Mouse (Mus musculus) stomach, embryonic 14.5 days (tissue): Measurements from ENCODE around the gene Mast4. TPM values are rescaled to one million over a fixed set of nuclear protein-coding genes. Genes with fewer than 3 reads are reported as not detected.
A peak's percentile ranks its signal among the peaks of the same experiment; 100 is the strongest.

Source experiments
- ATAC-seq: fragments of 200-750 bp; cut with Nextera tagmentation; 2 replicates; pipeline ENCODE4 v1.8.0; 2017; ENCODE audit warnings: low read depth, moderate TSS enrichment; ENCODE audit not compliant: insufficient number of reproducible peaks, insufficient read depth, low FRiP score
- H3K27ac ChIP-seq: fragments of 300-500 bp; sonication (generic); 2 replicates; pipeline ENCODE4 v1.5.1; 2014; ENCODE audit warnings: mild to moderate bottlenecking, low read length, moderate library complexity, mixed read lengths
- H3K27me3 ChIP-seq: fragments of 300-500 bp; sonication (generic); 2 replicates; pipeline ENCODE4 v1.6.1; 2014; ENCODE audit warnings: low read length, control low read depth, mixed read lengths; ENCODE audit not compliant: control insufficient read depth, insufficient read depth
- H3K36me3 ChIP-seq: fragments of 300-500 bp; sonication (generic); 2 replicates; pipeline ENCODE4 v1.6.1; 2014; ENCODE audit warnings: mild to moderate bottlenecking, control low read depth, low read length, moderate library complexity, mixed read lengths; ENCODE audit not compliant: control insufficient read depth, insufficient read depth
- H3K4me1 ChIP-seq: fragments of 300-500 bp; sonication (generic); 2 replicates; pipeline ENCODE4 v1.6.1; 2014; ENCODE audit warnings: low read length, control low read depth, mixed read lengths; ENCODE audit not compliant: control insufficient read depth, insufficient read depth
- H3K4me2 ChIP-seq: fragments of 300-500 bp; sonication (generic); replicated peaks from 2 replicates; pipeline ENCODE4 v1.6.1; 2014; ENCODE audit warnings: low read depth, low read length, control low read depth
- H3K4me3 ChIP-seq: fragments of 300-500 bp; sonication (generic); 2 replicates; pipeline ENCODE4 v1.5.1; 2014; ENCODE audit warnings: low read depth, low read length, control low read depth
- H3K9ac ChIP-seq: fragments of 300-500 bp; sonication (generic); replicated peaks from 2 replicates; pipeline ENCODE4 v1.6.1; 2014; ENCODE audit warnings: low read depth, mild to moderate bottlenecking, control low read depth, low read length, moderate library complexity, mixed read lengths
- H3K9me3 ChIP-seq: fragments of 300-500 bp; sonication (generic); 2 replicates; pipeline ENCODE4 v1.6.1; 2016; ENCODE audit warnings: low read depth, low read length, control low read depth; ENCODE audit not compliant: control insufficient read depth
- WGBS: fragments of 180-500 bp; shearing (Covaris S2); extraction: QIAGEN DNeasy Blood & Tissue Kit; methylation state at CpG from one replicate; pipeline ENCODE4 v1.1.7; 2014; 5-methylcytosine and 5-hydroxymethylcytosine counted together
- polyA plus RNA-seq: library from polyadenylated mRNA; unstranded; fragments of >200 nt; fragmentation: Nextera tagmentation; extraction: Ambion mirVana; gene quantifications from 2 replicates; pipeline ENCODE4 v1.2.1, GENCODE M21; 2014

Mast4 gene
- polyA plus RNA-seq, 1 experiment from 2014 or later, result 48.0 TPM

DNA sequence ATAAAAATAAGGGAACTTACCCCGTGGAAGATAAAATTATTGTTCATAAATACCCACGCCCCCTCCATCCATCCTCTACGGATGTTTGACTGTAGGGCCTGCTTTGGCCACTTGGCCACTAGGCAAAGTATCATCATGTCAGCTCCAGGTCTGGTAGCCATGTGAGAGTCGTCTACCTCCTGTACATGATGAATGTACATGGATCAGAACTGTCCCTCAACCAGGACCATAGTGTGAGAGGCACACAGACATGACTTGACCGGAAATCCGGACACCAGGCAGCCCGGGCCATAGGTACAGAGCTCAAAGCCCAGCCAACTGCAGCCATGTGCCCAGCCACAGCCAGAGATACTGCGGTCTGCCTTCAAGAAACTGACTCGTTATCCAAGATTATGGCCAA lies 210.6 kb downstream of the Mast4 start:
- H3K9ac ChIP-seq, result no peak overlapping the region
- H3K27ac ChIP-seq, result no peak overlapping the region
- WGBS, result 88% methylated on average over 9 of the region's 9 CpGs
- no peak overlapping the region for H3K4me2 ChIP-seq
- no peak for ATAC-seq
- H3K4me3 ChIP-seq, result no peak overlapping the region
- H3K9me3 ChIP-seq, result no peaks in the 10 kb centered on the region
- no peaks in the 10 kb centered on the region for H3K36me3 ChIP-seq
- no peaks in the 10 kb centered on the region for H3K27me3 ChIP-seq
- peaks cover 3% of the 10 kb centered on the region; the same call in 1 of the 2 replicates for H3K4me1 ChIP-seq

GRCm38 (mm10) chr13:103121796-103122792 lies 212.2 kb downstream of the Mast4 start:
- ATAC-seq, result no peak
- H3K4me1 ChIP-seq, result peaks cover 3% of the 10 kb centered on the region; the same call in 1 of the 2 replicates
- H3K9me3 ChIP-seq, result no peaks in the 10 kb centered on the region
- H3K27ac ChIP-seq, result no peak overlapping the region
- H3K27me3 ChIP-seq, result no peaks in the 10 kb centered on the region
- H3K4me3 ChIP-seq, result no peak overlapping the region
- no peak overlapping the region for H3K9ac ChIP-seq
- no peaks in the 10 kb centered on the region for H3K36me3 ChIP-seq
- no peak overlapping the region for H3K4me2 ChIP-seq
- WGBS, result 38% methylated on average over 22 of the region's 22 CpGs

GRCm38 (mm10) chr13:103120669-103121131 lies 213.6 kb downstream of the Mast4 start:
- no peak overlapping the region for H3K4me2 ChIP-seq
- ATAC-seq, result peak; percentile 67; the same call in 1 of the 2 replicates
- no peaks in the 10 kb centered on the region for H3K36me3 ChIP-seq
- no peak overlapping the region for H3K9ac ChIP-seq
- peaks cover 3% of the 10 kb centered on the region; the same call in 1 of the 2 replicates for H3K4me1 ChIP-seq
- H3K27me3 ChIP-seq, result no peaks in the 10 kb centered on the region
- H3K9me3 ChIP-seq, result no peaks in the 10 kb centered on the region
- no peak overlapping the region for H3K4me3 ChIP-seq
- WGBS, result 26% methylated on average over 7 of the region's 7 CpGs
- no peak overlapping the region for H3K27ac ChIP-seq

DNA sequence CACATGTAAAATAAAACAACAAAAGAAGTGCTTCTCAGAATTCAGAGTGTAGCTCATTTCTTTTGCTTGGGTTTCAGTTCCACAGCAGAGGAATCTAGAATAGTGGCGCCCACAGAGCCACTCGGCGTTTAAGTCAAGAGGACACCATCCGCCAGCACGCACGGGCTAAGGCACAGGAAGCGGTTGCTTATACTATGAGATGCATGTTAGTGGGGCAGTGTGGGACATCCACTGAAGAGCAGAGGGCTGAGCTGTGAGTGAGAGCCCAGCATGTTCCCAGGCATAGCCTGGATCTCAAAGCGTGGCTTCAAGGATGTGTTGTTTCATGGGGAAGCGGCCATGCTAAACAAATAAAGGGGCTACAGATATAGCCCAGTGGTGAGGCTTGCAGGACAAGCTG lies 214.6 kb downstream of the Mast4 start:
- Histone ChIP-seq H3K4me2 (no peak overlapping the region), H3K27ac (no peak overlapping the region), H3K4me3 (no peak overlapping the region), H3K4me1 (peaks cover 3% of the 10 kb centered on the region; the same call in 1 of the 2 replicates), H3K27me3 (no peaks in the 10 kb centered on the region), H3K9ac (no peak overlapping the region), H3K36me3 (no peaks in the 10 kb centered on the region), H3K9me3 (no peaks in the 10 kb centered on the region)
- no peak for ATAC-seq
- 86% methylated on average over 9 of the region's 9 CpGs for WGBS

DNA sequence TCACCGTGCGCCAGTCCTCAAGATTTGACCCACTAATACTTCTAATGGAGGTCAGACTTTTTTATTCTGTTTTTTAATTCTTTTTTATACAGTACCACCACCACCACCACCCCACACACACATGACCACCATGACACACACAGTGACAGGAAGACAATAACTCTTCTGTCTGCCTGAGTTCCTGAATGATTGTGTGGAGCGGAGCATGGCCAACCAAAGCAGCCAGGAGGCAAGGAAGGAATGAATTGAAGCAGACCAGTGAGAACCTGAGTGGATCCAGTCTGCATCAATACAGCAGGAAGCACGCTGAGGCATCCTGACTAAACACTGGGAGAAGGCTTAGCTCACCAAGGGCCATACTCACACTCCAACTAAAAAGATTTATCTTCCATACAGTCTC lies 219.2 kb downstream of the Mast4 start:
- Histone ChIP-seq H3K27me3 (no peaks in the 10 kb centered on the region), H3K9me3 (no peaks in the 10 kb centered on the region), H3K4me3 (no peak overlapping the region), H3K4me1 (peaks cover 19% of the 10 kb centered on the region), H3K27ac (no peak overlapping the region), H3K9ac (no peak overlapping the region), H3K36me3 (no peaks in the 10 kb centered on the region), H3K4me2 (no peak overlapping the region)
- 88% methylated on average over 4 of the region's 4 CpGs for WGBS
- ATAC-seq, result no peak

GRCm38 (mm10) chr13:103114274-103114673 lies 220.0 kb downstream of the Mast4 start:
- Histone ChIP-seq H3K27me3 (no peaks in the 10 kb centered on the region), H3K27ac (no peak overlapping the region; the same call in 1 of the 2 replicates), H3K36me3 (no peaks in the 10 kb centered on the region), H3K9me3 (no peaks in the 10 kb centered on the region), H3K4me2 (no peak overlapping the region), H3K4me3 (no peak overlapping the region), H3K9ac (no peak overlapping the region), H3K4me1 (peaks cover 19% of the 10 kb centered on the region)
- no peak for ATAC-seq
- WGBS, result 32% methylated on average over 5 of the region's 5 CpGs

GRCm38 (mm10) chr13:103109872-103110271 lies 224.4 kb downstream of the Mast4 start:
- no peak overlapping the region for H3K4me2 ChIP-seq
- H3K4me1 ChIP-seq, result peaks cover 19% of the 10 kb centered on the region
- peak; percentile 70 for ATAC-seq
- WGBS, result 29% methylated on average over 10 of the region's 10 CpGs
- no peak overlapping the region for H3K9ac ChIP-seq
- H3K27me3 ChIP-seq, result no peaks in the 10 kb centered on the region
- no peak overlapping the region for H3K27ac ChIP-seq
- H3K36me3 ChIP-seq, result no peaks in the 10 kb centered on the region
- no peak overlapping the region for H3K4me3 ChIP-seq
- H3K9me3 ChIP-seq, result no peaks in the 10 kb centered on the region

- H3K27ac ChIP-seq, result no peak overlapping the region
- 81% methylated on average over 5 of the region's 5 CpGs for WGBS
These were observed 226.9 kb downstream of the Mast4 start for GRCm38 (mm10) chr13:103107362-103107761.

More at GRCm38 (mm10) chr13:103107362-103107761, 226.9 kb downstream of the Mast4 start:
- ATAC-seq, result no peak
- Histone ChIP-seq H3K4me3 (no peak overlapping the region), H3K36me3 (no peaks in the 10 kb centered on the region), H3K9me3 (no peaks in the 10 kb centered on the region), H3K4me1 (peaks cover 18% of the 10 kb centered on the region), H3K4me2 (no peak overlapping the region), H3K27me3 (no peaks in the 10 kb centered on the region), H3K9ac (no peak overlapping the region)
